Mouse (Mus musculus): ENCODE results near the gene Zfp451.

Gene Zfp451

DNA sequence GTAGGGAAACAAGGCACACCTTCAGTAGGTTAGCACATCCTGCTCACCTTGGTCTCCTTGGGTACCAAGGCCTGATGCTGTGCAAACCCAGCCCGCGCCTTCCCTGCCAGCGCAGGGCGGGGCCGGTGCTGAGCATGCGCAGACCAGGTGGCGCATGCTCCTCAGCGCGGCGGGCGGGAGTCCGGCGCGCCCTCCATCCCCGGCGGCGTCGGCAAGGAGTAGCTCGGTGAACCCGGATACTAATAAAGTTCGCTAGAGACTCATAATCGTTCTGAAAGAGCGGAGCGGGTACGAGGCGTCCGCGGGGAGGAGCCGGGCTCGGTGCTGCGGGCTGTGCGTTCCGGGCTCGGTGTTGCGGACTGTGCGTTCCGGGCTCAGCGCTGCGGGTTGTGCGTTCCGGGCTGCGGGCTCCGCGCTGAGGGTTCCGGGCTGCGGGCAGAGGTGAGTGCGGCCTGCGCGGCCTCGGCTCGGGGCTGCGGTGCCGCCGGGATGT, 94.6 kb downstream of the Zfp451 start, which contains the start of gene Rab23:
TSS of gene Rab23 (plus strand) at position 155 of the 493 bp plus-strand sequence.
- peak; percentile 59 to 60 for DNase-seq (ENCODE audit: low read depth in 2 of 2, low spot score in 2 of 2)

DNA sequence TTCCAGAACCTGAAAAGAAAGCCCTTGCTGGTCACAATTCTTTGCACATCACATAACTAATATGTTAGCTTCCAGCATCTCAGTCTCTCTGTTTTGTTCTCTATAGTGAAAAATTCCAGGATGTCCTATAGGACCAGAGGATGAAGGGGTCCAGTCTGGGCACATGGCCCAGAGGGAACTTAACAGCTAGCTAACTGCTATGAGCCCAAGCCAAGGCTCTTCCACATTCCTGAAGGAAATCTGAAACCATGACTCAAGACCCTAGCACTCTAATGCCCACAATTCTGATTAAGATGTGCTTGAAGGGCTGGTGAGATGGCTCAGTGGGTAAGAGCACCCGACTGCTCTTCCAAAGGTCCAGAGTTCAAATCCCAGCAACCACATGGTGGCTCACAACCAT, 96.8 kb downstream of the Zfp451 start:
- DNase-seq (ENCODE audit: low read depth in 2 of 2, low spot score in 2 of 2), result no peak

DNA sequence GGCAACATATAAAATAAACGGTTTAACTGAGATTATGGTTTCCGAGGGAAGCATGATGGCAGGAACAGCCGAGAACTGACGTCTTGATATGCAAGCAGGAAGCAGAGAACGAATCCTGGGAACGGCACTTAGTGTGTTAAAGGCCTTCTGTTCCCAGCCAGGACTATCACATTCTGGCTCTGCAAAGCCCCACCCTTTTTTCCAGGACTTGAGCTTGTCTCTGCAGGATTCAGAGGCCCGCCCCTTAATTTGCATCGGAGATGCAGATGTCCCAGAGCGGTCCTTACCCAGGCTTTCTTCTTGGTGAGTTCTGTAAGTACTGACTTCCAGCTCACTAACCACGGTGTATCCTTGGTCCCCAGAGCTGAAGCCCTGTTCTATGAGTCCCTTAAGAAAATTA, 99.6 kb downstream of the Zfp451 start:
- no peak for DNase-seq (ENCODE audit: low read depth in 2 of 2, low spot score in 2 of 2)

DNA sequence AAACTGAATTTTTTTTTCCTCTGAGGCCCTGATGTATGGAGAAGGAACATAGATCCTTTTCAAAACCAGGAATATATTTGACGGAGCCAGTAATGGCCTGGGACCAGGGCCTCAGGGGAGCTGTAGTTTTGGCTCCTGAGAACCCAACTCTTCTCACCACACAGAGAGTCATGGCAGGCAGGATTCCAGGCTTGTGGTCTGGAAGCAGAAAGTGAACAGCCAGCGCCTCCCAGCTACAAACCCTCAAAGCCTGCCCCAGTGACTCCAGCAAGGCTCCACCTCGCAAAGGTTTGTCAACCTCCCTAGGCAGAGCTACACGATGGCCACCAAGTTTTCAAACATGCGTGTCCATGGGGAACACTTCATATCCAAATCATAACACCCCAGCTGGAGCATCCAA, 102.4 kb downstream of the Zfp451 start:
- DNase-seq (ENCODE audit: low read depth in 2 of 2, low spot score in 2 of 2), result no peak

Measured in CD8-positive naive resting alpha-beta T cell, adult 2 months (primary cell).